Mouse (Mus musculus): ENCODE data around the gene Bcl2l13.
"Not testable (repeated sequence)": the region's sequence is repeated elsewhere in the genome, so short reads cannot be mapped to it uniquely, and the experiment has no call there.

Gene Bcl2l13

DNA sequence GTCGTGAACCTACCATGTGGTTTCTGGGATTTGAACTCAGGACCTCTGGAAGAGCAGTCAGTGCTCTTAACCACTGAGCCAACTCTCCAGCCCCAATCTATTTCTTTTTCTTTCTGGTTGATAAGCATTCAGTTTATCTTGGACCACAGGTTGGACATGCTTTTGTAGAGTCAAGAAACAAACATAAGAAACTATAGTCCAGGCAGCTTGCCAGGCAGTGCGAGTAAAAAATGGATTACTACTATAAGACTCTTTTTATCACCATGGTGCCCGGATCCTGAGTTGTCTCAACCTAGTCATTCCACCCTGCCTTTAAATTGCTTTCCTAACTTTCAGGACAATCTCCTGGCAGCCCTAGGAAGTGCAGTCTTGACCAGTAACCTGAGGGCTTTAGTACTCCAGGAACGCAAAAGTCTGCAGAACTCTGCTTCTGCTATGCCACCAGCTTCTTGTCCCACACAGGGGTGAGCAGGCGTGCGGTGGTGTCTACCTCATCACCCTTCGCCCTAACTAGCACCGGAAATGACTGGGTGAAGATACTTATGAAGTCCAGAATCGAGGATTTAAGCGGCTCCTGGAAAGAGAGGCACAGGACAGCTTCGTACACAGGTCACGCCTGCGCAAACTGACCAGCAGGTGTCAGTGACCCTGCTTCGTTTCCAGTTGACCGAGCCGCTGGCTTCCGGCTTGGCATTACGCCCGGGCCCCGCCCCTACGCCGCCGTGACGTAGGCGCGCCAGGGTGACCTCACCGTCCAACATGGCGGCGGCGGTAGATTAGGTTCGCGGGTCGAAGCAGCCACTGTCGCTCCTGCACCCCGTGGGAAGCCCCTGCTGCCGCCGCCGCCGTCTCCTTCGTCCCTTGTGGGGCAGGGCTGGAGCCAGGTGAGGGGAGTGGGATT is at the start of gene Bcl2l13:
Gene Bcl2l13 (plus strand): TSS at position 739 of the 901 bp plus-strand sequence.
- peak; percentile 60 for DNase-seq (ENCODE audit: extremely low spot score, low read depth, low spot score)

DNA sequence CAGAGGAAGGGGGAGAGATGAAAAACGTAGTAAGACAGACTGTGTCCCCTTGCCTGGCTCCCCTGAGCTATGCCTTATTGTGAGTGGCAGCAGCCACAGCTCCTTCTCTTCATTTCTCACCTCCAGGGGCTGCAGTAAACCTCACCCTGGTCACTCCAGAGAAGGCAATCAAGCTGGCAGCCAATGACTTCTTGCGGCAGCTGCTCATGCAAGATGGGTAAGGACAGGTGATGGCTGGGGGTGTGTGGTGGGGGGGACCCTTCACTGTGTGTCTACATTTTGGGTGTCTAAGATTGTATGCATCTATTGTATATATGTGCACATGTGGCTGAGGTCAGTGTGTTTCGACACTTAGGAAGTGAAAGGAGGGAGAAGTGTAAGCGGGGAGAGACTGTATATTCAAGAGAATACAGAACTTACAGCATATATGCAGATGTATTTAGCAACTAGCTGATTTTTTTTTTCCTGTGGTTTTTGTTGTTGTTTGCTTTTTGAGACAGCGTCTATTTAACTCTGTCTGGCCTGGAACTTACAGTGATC is 47.9 kb upstream of the Bcl2l13 start:
- no peak for DNase-seq (ENCODE audit: extremely low spot score, low read depth, low spot score)

DNA sequence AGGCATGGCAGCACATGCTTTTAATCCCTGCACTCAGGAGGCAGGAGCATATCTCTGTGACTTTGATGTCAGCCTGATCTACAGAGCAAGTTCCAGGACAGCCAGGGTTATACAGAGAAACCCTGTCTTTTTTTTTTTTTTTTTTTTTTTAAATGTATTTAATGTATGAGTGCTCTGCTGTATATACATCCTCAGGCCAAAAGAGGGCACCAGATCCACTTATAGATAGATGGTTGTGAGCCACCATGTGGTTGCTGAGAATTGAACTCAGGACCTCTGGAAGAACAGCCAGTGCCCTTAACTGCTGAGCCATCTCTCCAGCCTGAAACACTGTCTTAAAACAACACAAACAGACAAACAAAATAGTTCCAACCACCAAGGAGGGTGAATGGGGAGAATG is 47.1 kb upstream of the Bcl2l13 start:
- no peak for DNase-seq (ENCODE audit: extremely low spot score, low read depth, low spot score)

DNA sequence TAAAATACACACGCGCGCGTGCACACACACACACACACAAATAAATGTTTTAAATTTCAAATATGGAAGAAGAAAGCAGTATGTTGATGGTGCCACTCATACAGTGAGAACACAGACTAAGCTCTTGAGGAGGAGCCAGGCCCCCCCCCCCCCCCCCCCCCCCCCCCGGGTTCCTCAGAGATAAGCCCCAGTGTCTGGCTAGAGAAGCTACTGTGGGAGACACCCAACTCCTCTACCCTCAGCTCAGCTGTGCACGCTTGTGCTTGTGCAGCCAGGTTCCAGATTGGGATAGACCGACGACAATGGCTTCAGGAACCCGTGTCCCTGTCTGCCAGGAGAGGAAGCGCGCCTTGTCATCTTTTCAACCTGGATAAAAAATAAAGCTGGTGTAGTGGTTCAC is 45.9 kb upstream of the Bcl2l13 start:
- no peak for DNase-seq (ENCODE audit: extremely low spot score, low read depth, low spot score)

DNA sequence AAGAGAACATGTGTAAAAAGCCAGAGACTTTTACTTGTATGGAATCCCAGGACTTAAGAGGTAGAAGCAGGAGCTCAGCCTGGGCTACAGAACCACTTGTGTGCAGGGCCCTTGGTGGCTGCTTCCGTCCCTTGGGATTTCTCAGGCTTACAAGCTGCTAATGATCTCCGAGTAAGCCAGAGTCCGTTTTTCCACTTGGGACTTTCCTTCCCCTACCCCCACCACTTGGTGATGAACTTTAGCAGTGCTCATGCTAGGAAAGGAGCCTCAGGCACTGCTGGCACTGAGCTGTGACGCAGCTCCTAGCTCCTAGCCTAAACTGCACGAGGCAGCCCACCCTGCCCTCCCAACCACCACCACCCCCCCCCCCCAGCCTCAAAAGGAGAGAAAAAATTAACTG is 45.3 kb upstream of the Bcl2l13 start:
- no peak for DNase-seq (ENCODE audit: extremely low spot score, low read depth, low spot score)

DNA sequence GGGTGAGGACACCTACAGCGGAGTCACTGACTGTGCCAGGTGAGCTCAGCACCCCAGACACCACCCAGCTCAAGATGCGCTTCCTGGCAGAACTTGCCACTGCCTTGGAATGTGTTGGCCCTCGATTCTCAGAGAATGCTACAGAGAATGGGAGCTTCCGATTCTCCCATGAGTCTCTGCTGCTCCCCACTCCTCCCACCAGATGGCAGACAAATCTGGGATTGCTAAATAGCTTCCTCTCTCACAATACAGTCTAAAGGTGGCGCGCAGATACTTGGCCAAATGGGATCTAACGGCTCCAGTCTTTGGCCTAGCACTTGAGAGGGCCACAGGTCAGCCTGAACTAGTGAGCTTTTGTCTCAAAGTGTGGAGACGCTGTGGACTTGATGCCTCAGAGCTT is 43.1 kb upstream of the Bcl2l13 start:
- no peak for DNase-seq (ENCODE audit: extremely low spot score, low read depth, low spot score)

DNA sequence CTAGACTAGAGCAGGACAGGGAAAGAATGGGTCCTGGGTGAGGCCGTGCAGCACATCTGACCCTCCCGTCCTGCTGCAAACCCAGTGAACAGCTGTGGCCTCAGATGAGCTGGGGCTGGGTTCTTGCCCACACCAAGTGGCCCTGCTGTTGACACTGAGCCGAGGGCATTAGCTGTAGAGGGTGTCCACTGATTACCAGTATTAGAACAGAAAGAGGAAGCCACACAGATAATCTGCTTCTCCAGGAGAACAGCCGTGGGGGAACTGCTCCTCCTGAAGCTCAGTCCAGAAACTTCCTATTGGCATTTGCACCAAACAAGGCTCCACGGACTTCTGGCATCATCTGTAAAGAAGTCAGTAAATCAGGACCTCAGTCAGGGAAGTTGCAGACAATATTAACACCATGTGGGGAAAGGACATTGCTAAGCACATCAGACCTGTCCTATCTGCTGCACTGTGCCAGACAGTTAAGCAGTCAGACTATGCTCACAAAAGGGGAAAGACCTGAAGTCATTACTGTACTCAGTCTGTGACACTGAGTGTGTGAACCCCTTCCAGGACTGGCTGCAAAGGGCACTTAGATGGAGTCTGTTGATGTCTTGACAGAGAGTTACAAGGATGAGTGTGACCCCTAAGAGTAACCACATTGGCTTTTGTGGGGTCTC is 40.5 kb upstream of the Bcl2l13 start:
- no peak for DNase-seq (ENCODE audit: extremely low spot score, low read depth, low spot score)

DNA sequence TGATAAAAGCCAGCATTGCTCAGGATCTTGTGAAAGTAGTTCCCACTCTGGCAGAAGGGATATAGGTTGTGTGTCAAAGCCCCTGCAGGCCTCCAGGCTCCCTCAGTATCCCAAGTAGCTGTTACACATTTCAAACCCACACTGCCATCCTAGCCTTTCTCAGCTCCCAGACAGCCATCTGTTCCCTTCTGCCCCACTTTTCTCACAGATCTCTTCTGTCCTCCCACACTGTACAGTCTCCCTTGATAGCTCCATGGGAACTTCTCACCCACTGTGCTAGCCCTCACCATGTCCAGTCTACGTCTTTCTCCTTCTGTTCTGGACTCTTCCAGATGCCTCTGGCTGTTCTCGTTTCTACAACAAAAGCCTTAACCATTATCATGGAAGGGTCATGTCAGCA is 39.9 kb upstream of the Bcl2l13 start:
- no peak for DNase-seq (ENCODE audit: extremely low spot score, low read depth, low spot score)

DNA sequence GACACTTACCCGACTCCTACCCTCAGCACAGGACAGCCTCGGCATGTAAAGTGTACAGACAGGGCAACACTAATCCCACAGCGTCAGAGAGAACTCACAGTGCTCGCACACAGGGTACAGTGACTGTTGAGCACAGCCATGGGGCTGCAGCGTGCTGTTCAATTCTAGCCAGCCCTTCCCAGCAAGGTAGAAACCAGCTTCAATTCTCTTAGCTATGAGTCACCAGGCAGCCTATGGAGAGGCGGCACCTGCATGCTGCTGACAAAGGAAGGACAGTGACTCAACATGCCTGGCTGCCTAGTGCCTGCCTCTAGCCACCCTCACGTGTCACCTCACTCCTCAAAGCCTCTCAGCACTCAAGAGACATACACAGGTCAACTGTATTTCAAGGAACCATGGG is 38.0 kb upstream of the Bcl2l13 start:
- DNase-seq (ENCODE audit: extremely low spot score, low read depth, low spot score) = no peak

DNA sequence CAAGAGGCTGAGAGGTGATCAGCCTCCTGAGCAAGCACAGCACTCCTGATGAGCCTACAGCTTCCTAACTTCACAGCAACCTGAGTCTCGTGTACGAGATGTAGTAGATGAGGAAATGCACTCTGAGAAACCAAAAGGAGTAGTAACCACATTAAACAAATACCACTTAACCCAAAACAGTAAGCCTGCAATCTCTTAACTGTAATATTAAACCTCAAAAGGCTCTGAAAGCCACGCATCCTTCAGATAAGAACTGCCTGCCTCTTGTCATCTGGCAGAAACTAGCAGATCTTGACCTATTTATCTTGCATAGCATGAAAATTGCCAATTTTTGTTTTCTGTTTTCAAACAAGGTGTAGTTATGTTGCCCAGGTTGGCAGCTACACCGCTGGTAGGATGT is 37.1 kb upstream of the Bcl2l13 start:
- DNase-seq (ENCODE audit: extremely low spot score, low read depth, low spot score) = no peak

DNA sequence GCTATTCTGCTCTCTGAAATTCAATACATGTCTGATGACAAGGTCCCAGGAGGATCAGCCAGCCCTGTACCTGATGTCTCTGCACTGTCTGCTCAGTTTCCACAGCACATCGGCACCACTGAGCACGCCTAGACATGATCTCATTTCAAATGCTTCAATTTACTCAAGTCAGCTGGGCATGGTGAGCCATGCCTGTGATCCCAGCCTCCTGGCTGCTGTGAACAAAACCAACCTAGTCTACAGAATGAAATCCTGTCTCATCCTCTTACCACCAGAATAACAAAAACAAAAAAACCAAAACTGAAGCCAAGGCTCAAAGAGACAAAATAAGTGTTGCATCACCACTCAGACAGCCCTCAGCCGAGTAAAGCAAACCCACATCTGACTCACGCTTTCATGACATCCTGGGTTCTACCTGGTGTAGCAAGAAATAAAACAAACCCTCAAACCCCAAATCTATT is 36.4 kb upstream of the Bcl2l13 start:
- no peak for DNase-seq (ENCODE audit: extremely low spot score, low read depth, low spot score)

DNA sequence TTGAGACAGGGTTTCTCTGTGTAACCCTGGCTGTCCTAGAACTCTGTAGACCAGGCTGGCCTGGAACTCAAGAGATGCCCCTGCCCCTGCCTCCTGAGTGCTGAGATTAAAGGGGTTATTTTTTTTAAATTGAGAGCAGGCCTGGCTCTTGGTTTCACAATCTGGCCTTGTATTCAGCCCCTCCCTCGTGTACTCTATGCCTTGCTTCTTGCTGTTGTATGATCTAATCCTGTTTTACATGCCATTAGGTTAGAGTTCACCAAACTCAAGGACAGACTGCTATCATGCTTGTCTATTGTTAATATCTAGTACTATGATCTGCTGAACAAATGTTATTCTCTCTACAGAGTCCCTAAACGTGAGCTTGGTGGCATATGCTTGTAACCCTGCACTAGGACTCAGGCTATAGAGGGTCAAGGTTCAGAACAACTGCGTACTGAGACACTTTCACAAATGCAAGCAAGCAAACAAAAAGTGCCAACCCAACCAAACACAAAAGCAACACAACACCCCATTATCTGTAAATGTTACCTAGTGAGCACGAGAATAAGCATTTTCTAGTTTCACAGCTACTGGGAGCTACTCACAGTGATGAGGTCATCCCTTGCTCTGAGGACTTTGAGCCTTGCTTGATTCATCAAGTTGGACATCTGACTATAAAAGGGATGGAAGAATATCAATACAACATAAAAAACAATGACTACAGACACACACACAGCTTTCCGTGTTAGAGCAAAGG is 28.8 kb upstream of the Bcl2l13 start:
- no peak for DNase-seq (ENCODE audit: extremely low spot score, low read depth, low spot score)

DNA sequence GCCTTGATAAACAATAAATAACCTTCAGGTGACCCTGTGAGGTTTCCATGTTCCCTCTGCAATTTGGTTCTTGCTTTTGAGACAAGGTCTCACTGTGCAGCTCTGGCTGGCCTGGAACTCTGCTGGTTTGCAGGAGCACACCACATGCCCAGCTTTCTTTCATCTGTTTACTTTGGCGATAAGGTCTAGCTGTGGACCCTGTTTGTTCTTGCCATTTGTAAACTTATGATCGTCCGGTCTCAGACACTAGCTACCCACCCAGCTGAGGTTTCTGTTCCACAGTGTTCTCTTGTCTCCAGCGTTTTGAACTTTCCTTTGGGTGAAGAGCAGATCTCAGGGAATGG is 28.3 kb upstream of the Bcl2l13 start:
- no peak for DNase-seq (ENCODE audit: extremely low spot score, low read depth, low spot score)

DNA sequence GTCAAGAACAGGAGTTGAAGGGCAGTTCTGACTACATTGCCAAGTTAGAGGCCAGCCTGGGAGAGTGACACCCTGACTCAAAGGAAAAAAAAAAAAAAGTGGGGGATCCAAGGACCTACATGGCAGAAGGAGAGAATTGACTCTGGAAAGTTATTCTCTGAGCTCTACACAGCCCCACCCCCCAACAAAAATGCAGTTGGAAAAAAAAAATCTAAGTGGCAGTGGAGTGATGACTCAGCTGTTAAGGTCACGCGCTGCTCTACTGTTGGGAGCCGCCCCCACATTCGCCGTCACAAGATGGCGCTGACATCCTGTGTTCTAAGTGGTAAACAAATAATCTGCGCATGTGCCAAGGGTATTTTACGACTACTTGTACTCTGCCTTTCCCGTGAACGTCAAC is 24.0 kb upstream of the Bcl2l13 start:
- not testable (repeated sequence) for DNase-seq (ENCODE audit: extremely low spot score, low read depth, low spot score)

DNA sequence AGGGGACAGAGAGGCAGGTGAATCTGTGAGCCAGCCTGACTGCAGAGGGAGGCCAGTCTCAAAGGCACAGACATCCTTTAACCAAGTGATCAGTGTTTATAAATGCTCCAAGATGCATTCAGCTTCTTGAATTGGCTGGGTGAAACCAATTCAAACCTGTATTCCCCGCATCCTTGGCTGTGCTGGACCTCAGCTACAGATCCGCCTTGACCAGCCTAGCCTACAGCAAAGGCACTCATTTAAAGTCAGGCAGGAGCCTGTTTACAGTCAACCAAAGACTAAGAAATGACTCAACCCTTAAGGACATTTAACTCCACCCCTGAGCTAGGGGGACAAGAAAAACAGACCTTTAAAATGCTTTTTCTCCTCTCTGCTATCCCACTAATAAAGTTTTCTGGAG is 16.7 kb upstream of the Bcl2l13 start:
- DNase-seq (ENCODE audit: extremely low spot score, low read depth, low spot score) = no peak

DNA sequence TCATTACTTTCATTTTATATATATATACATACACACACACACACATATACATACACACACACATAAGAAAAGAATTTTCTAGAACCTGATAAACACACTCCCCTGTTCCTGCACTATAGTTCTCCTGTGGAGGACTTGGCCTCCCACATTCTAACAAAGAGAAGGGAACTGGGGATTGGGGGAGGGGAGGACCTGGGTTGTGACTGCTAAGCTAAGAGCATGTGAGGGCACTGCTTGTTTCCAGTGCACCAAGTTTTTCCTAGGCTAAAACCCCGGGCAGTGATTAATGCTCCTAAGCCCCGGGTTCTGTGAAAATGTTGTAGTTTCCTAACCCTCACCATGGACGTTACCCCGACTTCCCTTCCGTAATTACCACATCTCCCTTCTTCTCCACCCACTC is 15.9 kb upstream of the Bcl2l13 start:
- DNase-seq (ENCODE audit: extremely low spot score, low read depth, low spot score) = no peak

DNA sequence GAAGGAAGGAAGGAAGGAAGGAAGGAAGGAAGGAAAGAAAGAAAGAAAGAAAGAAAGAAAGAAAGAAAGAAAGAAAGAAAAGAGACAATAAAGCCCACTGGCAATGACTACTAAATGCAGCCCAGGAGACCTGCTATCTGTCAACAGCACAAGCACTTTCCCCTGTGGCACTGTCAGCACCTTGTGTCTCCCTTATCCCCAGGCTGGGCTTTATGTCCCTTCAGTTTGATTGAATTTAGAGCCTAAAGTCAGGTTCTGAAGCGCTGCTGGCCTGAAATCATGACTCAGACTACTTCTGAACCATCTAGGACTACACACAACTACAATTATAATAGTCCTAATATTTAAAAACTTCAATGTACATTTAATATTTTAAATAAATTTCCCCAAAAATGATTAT is 15.1 kb upstream of the Bcl2l13 start:
- no peak for DNase-seq (ENCODE audit: extremely low spot score, low read depth, low spot score)

DNA sequence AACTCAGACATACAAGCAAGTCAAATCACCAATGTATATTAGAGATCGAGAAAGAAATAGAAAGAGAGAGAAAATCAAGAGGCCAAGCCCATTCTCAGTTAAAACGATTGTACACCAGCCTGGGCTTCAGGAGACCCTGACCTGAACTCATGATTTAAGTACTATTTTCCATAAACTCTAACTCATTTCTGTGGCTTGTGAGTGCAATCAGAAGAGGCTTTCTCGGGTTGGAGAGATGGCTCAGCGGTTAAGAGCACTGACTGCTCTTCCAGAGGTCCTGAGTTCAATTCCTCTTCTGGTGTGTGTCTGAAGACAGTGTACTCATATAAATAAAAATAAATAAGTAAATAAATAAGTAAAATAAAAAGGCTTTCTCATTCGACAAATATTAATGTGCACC is 14.3 kb upstream of the Bcl2l13 start:
- no peak for DNase-seq (ENCODE audit: extremely low spot score, low read depth, low spot score)

DNA sequence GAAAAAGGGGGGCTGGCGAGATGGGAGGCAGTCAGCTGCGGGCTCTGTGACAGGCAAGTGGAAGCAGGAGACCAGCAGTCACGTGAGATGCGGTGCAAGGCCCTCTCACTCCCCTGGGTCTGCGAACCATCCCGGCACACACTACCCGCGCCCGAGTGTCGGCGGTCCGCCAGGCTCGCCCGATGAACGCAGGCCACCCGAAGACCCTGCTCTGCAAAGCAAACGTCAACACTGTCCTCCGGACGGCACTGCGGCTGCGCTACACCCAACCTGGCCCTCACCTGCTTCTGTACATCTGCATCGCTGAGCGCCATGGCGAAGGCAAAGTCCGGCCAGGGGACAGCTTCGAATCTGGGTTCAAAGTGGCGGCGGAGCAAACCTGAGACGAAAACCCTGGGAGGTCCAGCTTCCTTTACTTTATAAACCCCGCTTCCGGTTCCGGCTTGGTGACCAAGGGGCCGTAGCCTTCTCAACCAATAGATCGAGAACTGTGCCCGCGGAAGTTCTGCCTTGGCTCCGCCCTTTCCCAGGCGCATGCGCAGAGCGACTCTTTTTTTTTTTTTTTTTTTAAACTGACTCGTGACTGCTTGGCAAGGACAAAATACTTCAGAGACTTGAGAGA is 13.6 kb upstream of the Bcl2l13 start, which contains the start of gene Atp6v1e1:
Gene Atp6v1e1 (minus strand): TSS at position 487 of the 622 bp plus-strand sequence.
- DNase-seq (ENCODE audit: extremely low spot score, low read depth, low spot score) = peak; percentile 93

DNA sequence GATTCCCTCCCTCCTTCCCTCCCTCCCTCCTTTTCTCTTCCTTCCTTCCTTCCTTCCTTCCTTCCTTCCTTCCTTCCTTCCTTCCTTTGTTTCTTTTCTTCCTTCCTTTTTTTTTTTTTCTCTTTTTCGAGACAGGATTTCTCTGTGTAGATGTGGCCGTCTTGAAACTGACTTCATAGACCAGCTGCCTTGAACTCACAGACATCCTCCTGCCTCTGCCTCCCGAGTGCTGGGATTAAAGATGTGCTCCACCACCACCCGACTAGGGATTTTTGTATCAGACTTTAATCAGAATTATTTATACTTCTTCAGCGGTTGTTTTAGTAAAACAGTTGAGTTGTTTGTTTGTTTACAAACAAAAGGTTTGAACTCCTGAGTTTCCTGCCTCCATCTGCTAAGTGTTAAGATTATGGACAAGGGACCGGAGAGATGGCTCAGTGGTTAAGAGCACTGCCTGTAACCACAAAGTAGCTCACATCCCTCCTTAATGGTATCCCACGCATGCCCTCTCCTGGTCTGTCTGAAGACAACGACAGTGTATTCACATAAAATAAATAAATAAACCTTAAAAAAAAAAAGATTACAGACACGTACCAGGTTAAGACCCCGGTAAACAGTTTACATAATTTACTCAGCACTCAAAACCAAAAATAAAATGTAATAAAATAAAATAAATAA is 12.9 kb upstream of the Bcl2l13 start:
- no peak for DNase-seq (ENCODE audit: extremely low spot score, low read depth, low spot score)

Data from hindlimb bud, embryonic 11.5 days (tissue).